Mouse (Mus musculus): ENCODE measurements around the gene Aldh1a2. TPM values are rescaled to one million over a fixed set of nuclear protein-coding genes. Genes with fewer than 3 reads are reported as not detected.

Gene Aldh1a2
- polyA plus RNA-seq, 1 experiment from 2014 or later: 5.7 TPM

- 57% methylated on average over 2 of the region's 2 CpGs for WGBS
Observed at GRCm38 (mm10) chr9:71220401-71220800, 4.8 kb downstream of the Aldh1a2 start.

GRCm38 (mm10) chr9:71227226-71227970 lies 11.8 kb downstream of the Aldh1a2 start:
- no peak for ATAC-seq (ENCODE audit: low FRiP score)
- Histone ChIP-seq H3K9me3 (no peaks in the 10 kb centered on the region), H3K4me2 (no peak overlapping the region), H3K4me3 (replicated peaks) (no peak overlapping the region), H3K4me1 (no peaks in the 10 kb centered on the region), H3K27ac (no peak overlapping the region), H3K9ac (no peak overlapping the region), H3K36me3 (replicated peaks) (no peaks in the 10 kb centered on the region), H3K27me3 (peaks cover 57% of the 10 kb centered on the region)
- 29% methylated on average over 10 of the region's 10 CpGs for WGBS

More at GRCm38 (mm10) chr9:71220401-71220800, 4.8 kb downstream of the Aldh1a2 start:
- peaks cover 18% of the 10 kb centered on the region for H3K4me1 ChIP-seq
- no peaks in the 10 kb centered on the region for H3K36me3 ChIP-seq (replicated peaks)
- H3K9me3 ChIP-seq: no peaks in the 10 kb centered on the region
- H3K4me2 ChIP-seq: no peak overlapping the region
- no peak overlapping the region for H3K9ac ChIP-seq
- no peak for ATAC-seq (ENCODE audit: low FRiP score)
- H3K4me3 ChIP-seq (replicated peaks): no peak overlapping the region
- H3K27me3 ChIP-seq: peaks cover 64% of the 10 kb centered on the region
- H3K27ac ChIP-seq: no peak overlapping the region

GRCm38 (mm10) chr9:71230011-71230410 lies 14.4 kb downstream of the Aldh1a2 start:
- WGBS: 31% methylated on average over 6 of the region's 6 CpGs

GRCm38 (mm10) chr9:71236540-71236939 lies 21.0 kb downstream of the Aldh1a2 start:
- WGBS: 88% methylated on average over 1 of the region's 1 CpGs
- Histone ChIP-seq H3K36me3 (replicated peaks) (no peaks in the 10 kb centered on the region), H3K4me2 (no peak overlapping the region), H3K27ac (no peak overlapping the region), H3K9me3 (no peaks in the 10 kb centered on the region), H3K9ac (no peak overlapping the region), H3K4me3 (replicated peaks) (no peak overlapping the region), H3K4me1 (no peaks in the 10 kb centered on the region), H3K27me3 (peaks cover 25% of the 10 kb centered on the region)
- ATAC-seq (ENCODE audit: low FRiP score): no peak

More at GRCm38 (mm10) chr9:71230011-71230410, 14.4 kb downstream of the Aldh1a2 start:
- no peak for ATAC-seq (ENCODE audit: low FRiP score)
- no peaks in the 10 kb centered on the region for H3K36me3 ChIP-seq (replicated peaks)
- no peaks in the 10 kb centered on the region for H3K9me3 ChIP-seq
- no peak overlapping the region for H3K27ac ChIP-seq
- H3K4me3 ChIP-seq (replicated peaks): no peak overlapping the region
- H3K4me2 ChIP-seq: no peak overlapping the region
- H3K27me3 ChIP-seq: peaks cover 51% of the 10 kb centered on the region
- H3K9ac ChIP-seq: no peak overlapping the region
- H3K4me1 ChIP-seq: no peaks in the 10 kb centered on the region

- Histone ChIP-seq H3K27ac (no peak overlapping the region), H3K27me3 (peaks cover 7% of the 10 kb centered on the region; the same call in 1 of the 2 replicates), H3K36me3 (replicated peaks) (no peaks in the 10 kb centered on the region), H3K4me3 (replicated peaks) (no peak overlapping the region), H3K4me1 (no peaks in the 10 kb centered on the region), H3K4me2 (no peak overlapping the region), H3K9ac (no peak overlapping the region), H3K9me3 (no peaks in the 10 kb centered on the region)
- ATAC-seq (ENCODE audit: low FRiP score): no peak
- WGBS: 92% methylated on average over 2 of the region's 2 CpGs
Observed at GRCm38 (mm10) chr9:71239926-71240325, 24.3 kb downstream of the Aldh1a2 start.

- Histone ChIP-seq H3K4me3 (replicated peaks) (no peak overlapping the region), H3K36me3 (replicated peaks) (no peaks in the 10 kb centered on the region), H3K9ac (no peak overlapping the region), H3K27ac (no peak overlapping the region), H3K4me2 (no peak overlapping the region), H3K9me3 (no peaks in the 10 kb centered on the region), H3K4me1 (no peaks in the 10 kb centered on the region), H3K27me3 (peaks cover 4% of the 10 kb centered on the region; the same call in 1 of the 2 replicates)
- 72% methylated on average over 10 of the region's 10 CpGs for WGBS
- no peak for ATAC-seq (ENCODE audit: low FRiP score)
Observed at GRCm38 (mm10) chr9:71241515-71242411, 26.2 kb downstream of the Aldh1a2 start.

- WGBS: 90% methylated on average over 5 of the region's 5 CpGs
Observed at GRCm38 (mm10) chr9:71242412-71242781, 26.8 kb downstream of the Aldh1a2 start.

GRCm38 (mm10) chr9:71254380-71254779 lies 38.8 kb downstream of the Aldh1a2 start:
- no peaks in the 10 kb centered on the region for H3K9me3 ChIP-seq
- 85% methylated on average over 2 of the region's 2 CpGs for WGBS

More at GRCm38 (mm10) chr9:71242412-71242781, 26.8 kb downstream of the Aldh1a2 start:
- no peak overlapping the region for H3K27ac ChIP-seq
- H3K27me3 ChIP-seq: peaks cover 3% of the 10 kb centered on the region; the same call in 1 of the 2 replicates
- H3K4me1 ChIP-seq: no peaks in the 10 kb centered on the region
- no peak overlapping the region for H3K4me2 ChIP-seq
- no peak for ATAC-seq (ENCODE audit: low FRiP score)
- H3K4me3 ChIP-seq (replicated peaks): no peak overlapping the region
- no peaks in the 10 kb centered on the region for H3K36me3 ChIP-seq (replicated peaks)
- H3K9ac ChIP-seq: no peak overlapping the region
- no peaks in the 10 kb centered on the region for H3K9me3 ChIP-seq

GRCm38 (mm10) chr9:71262711-71263110 lies 47.1 kb downstream of the Aldh1a2 start:
- Histone ChIP-seq H3K4me3 (replicated peaks) (no peak overlapping the region), H3K27me3 (no peaks in the 10 kb centered on the region), H3K4me1 (no peaks in the 10 kb centered on the region), H3K36me3 (replicated peaks) (no peaks in the 10 kb centered on the region), H3K27ac (no peak overlapping the region), H3K9me3 (no peaks in the 10 kb centered on the region), H3K9ac (no peak overlapping the region), H3K4me2 (no peak overlapping the region)
- ATAC-seq (ENCODE audit: low FRiP score): no peak
- 88% methylated on average over 3 of the region's 3 CpGs for WGBS

More at GRCm38 (mm10) chr9:71254380-71254779, 38.8 kb downstream of the Aldh1a2 start:
- Histone ChIP-seq H3K36me3 (replicated peaks) (no peaks in the 10 kb centered on the region), H3K4me3 (replicated peaks) (no peak overlapping the region), H3K4me1 (no peaks in the 10 kb centered on the region), H3K27me3 (no peaks in the 10 kb centered on the region), H3K9ac (no peak overlapping the region), H3K4me2 (no peak overlapping the region), H3K27ac (no peak overlapping the region)
- no peak for ATAC-seq (ENCODE audit: low FRiP score)

GRCm38 (mm10) chr9:71269711-71270110 lies 54.1 kb downstream of the Aldh1a2 start:
- Histone ChIP-seq H3K4me3 (replicated peaks) (no peak overlapping the region), H3K4me1 (no peaks in the 10 kb centered on the region), H3K27ac (no peak overlapping the region), H3K9me3 (no peaks in the 10 kb centered on the region), H3K4me2 (no peak overlapping the region), H3K36me3 (replicated peaks) (no peaks in the 10 kb centered on the region), H3K9ac (no peak overlapping the region), H3K27me3 (no peaks in the 10 kb centered on the region)
- no peak for ATAC-seq (ENCODE audit: low FRiP score)
- 84% methylated on average over 5 of the region's 5 CpGs for WGBS

GRCm38 (mm10) chr9:71270205-71270604 lies 54.6 kb downstream of the Aldh1a2 start:
- Histone ChIP-seq H3K4me1 (no peaks in the 10 kb centered on the region), H3K4me2 (no peak overlapping the region), H3K27me3 (no peaks in the 10 kb centered on the region), H3K9ac (no peak overlapping the region), H3K4me3 (replicated peaks) (no peak overlapping the region), H3K36me3 (replicated peaks) (no peaks in the 10 kb centered on the region), H3K27ac (no peak overlapping the region), H3K9me3 (no peaks in the 10 kb centered on the region)
- no peak for ATAC-seq (ENCODE audit: low FRiP score)
- WGBS: 84% methylated on average over 3 of the region's 3 CpGs

- no peaks in the 10 kb centered on the region for H3K36me3 ChIP-seq (replicated peaks)
- no peak overlapping the region for H3K9ac ChIP-seq
- WGBS: 70% methylated on average over 14 of the region's 14 CpGs
- no peaks in the 10 kb centered on the region for H3K27me3 ChIP-seq
- H3K4me3 ChIP-seq (replicated peaks): no peak overlapping the region
- H3K4me2 ChIP-seq: no peak overlapping the region
- no peaks in the 10 kb centered on the region for H3K4me1 ChIP-seq
- H3K9me3 ChIP-seq: no peaks in the 10 kb centered on the region
- no peak overlapping the region for H3K27ac ChIP-seq
- ATAC-seq (ENCODE audit: low FRiP score): no peak
Observed at GRCm38 (mm10) chr9:71276149-71276721, 60.6 kb downstream of the Aldh1a2 start.
